Mouse (Mus musculus): ENCODE data around the gene Bysl.

Bysl gene

DNA sequence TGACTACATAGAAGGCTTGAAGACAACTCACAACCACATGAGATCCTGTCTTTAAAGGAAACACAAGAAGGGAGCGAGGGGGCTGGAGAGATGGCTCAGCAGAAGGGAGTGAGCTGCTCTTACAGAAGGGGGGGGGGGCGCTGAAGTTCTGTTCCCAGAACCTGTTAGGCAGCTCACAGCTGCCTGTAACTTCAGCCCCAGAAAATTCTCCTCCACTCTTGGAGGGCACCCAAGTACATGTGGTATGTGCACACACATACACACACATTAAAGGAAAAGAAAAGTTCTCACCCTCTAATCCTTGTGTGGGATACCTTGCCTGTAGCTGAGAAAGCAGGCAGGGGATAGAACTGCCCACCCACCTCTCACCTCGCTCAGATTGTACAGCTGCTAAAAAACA lies 54.1 kb downstream of the Bysl start:
- H3K36me3 ChIP-seq (ENCODE audit: insufficient read depth, low read length): no peaks in the 10 kb centered on the region
- no peaks in the 10 kb centered on the region for H3K9me3 ChIP-seq (ENCODE audit: low read length)
- peaks cover 29% of the 10 kb centered on the region for H3K4me1 ChIP-seq (replicated peaks; ENCODE audit: low read depth, low read length)
- H3K4me3 ChIP-seq (replicated peaks; ENCODE audit: low read length): no peak overlapping the region
- no peaks in the 10 kb centered on the region for H3K27me3 ChIP-seq (ENCODE audit: insufficient read depth, low read length)
- TF ChIP-seq NANOG (IDR thresholded peaks at IDR 0.05; ENCODE audit: borderline replicate concordance, low read length) (no peak), CTCF (conservative IDR thresholded peaks at IDR 0.05; ENCODE audit: low read length) (no peak), POU5F1 (IDR thresholded peaks at IDR 0.05; ENCODE audit: borderline replicate concordance, low read length) (no peak)

DNA sequence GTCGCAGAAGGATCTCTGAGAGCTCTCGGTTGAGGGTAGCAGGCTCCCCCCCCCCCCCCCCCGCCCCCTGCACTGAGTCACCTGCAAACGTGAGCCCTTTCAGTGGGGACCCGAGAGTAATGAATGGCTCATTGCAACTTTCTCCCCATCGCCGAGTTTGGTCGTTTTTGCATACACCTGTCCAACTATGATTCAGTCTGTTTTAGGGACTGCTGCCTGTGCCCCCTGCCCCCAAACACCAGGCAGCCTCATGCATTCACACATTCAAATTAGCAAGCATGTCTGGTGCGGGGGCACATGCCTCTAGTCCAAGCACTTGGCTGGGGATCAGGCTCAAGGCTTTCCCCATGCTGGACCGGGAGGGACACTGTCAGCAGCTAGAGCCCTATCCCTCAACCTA lies 56.7 kb downstream of the Bysl start:
- TF ChIP-seq NANOG (IDR thresholded peaks at IDR 0.05; ENCODE audit: borderline replicate concordance, low read length): no peak
- no peak for TF ChIP-seq POU5F1 (IDR thresholded peaks at IDR 0.05; ENCODE audit: borderline replicate concordance, low read length)
- no peak for TF ChIP-seq CTCF (conservative IDR thresholded peaks at IDR 0.05; ENCODE audit: low read length)
- Histone ChIP-seq H3K9me3 (ENCODE audit: low read length) (no peaks in the 10 kb centered on the region), H3K36me3 (ENCODE audit: insufficient read depth, low read length) (no peaks in the 10 kb centered on the region), H3K27me3 (ENCODE audit: insufficient read depth, low read length) (no peaks in the 10 kb centered on the region), H3K4me3 (replicated peaks; ENCODE audit: low read length) (no peak overlapping the region), H3K4me1 (replicated peaks; ENCODE audit: low read depth, low read length) (peaks cover 38% of the 10 kb centered on the region)

DNA sequence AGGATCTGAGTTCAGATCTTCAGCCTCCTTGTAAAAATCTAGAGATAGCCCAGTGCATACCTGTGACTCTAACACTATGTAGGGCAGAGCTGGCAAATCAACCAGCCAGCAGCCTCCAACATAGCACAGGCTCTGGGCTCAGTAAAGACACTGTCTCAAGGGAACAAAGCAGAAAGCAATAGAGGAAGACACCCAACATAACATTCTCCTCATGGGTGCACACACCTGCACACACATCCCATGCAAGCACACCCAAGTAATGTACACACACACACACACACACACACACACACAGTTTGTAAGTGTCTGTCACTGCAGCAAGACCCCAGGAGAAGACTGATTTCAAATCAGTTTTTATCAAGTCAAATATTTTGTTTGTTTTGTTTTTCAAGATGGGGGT lies 58.3 kb downstream of the Bysl start:
- Histone ChIP-seq H3K4me1 (replicated peaks; ENCODE audit: low read depth, low read length) (peaks cover 39% of the 10 kb centered on the region), H3K27me3 (ENCODE audit: insufficient read depth, low read length) (no peaks in the 10 kb centered on the region), H3K36me3 (ENCODE audit: insufficient read depth, low read length) (no peaks in the 10 kb centered on the region), H3K9me3 (ENCODE audit: low read length) (no peaks in the 10 kb centered on the region), H3K4me3 (replicated peaks; ENCODE audit: low read length) (no peak overlapping the region)
- no peak for TF ChIP-seq NANOG (IDR thresholded peaks at IDR 0.05; ENCODE audit: borderline replicate concordance, low read length)
- TF ChIP-seq CTCF (conservative IDR thresholded peaks at IDR 0.05; ENCODE audit: low read length): no peak
- no peak for TF ChIP-seq POU5F1 (IDR thresholded peaks at IDR 0.05; ENCODE audit: borderline replicate concordance, low read length)

DNA sequence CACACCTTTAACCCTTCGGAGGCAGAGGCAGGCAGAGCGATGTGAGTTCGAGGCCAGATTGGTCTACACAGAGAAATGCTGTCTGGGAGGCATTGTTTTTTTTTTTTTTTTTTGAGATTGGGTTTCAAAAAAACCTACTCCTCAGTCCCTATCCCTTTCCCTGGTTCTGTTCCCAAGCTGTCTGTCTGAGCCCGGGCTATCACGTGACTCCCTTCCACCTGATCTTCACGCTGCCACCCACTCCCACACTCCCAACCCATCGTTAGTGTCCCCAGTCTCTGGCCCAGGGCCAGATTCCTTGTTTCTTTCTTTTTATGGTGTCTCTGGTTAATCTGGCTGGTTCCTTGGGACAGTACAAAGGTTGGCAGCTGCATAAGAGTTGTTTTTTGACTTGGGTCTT lies 60.2 kb downstream of the Bysl start:
- peaks cover 43% of the 10 kb centered on the region for H3K4me1 ChIP-seq (replicated peaks; ENCODE audit: low read depth, low read length)
- no peaks in the 10 kb centered on the region for H3K36me3 ChIP-seq (ENCODE audit: insufficient read depth, low read length)
- H3K4me3 ChIP-seq (replicated peaks; ENCODE audit: low read length): no peak overlapping the region
- H3K27me3 ChIP-seq (ENCODE audit: insufficient read depth, low read length): no peaks in the 10 kb centered on the region
- no peak for TF ChIP-seq CTCF (conservative IDR thresholded peaks at IDR 0.05; ENCODE audit: low read length)
- no peak for TF ChIP-seq POU5F1 (IDR thresholded peaks at IDR 0.05; ENCODE audit: borderline replicate concordance, low read length)
- no peak for TF ChIP-seq NANOG (IDR thresholded peaks at IDR 0.05; ENCODE audit: borderline replicate concordance, low read length)
- H3K9me3 ChIP-seq (ENCODE audit: low read length): no peaks in the 10 kb centered on the region
